Mouse (Mus musculus) embryonic facial prominence, embryonic 10.5 days (tissue): ENCODE measurements around the gene Olfm1. TPM values are rescaled to one million over a fixed set of nuclear protein-coding genes. Genes with fewer than 3 reads are reported as not detected.
A peak's percentile ranks its signal among the peaks of the same experiment; 100 is the strongest.

ENCODE experiments used
- DNase-seq: peaks from one replicate; pipeline ENCODE4 v3.0.0-alpha.2; 2017; ENCODE audit warnings: low spot score
- H3K27ac ChIP-seq: fragments of 300-500 bp; sonication (generic); replicated peaks from 2 replicates; pipeline ENCODE4 v1.5.1; 2016; ENCODE audit warnings: mild to moderate bottlenecking
- H3K27me3 ChIP-seq: fragments of 300-500 bp; sonication (generic); replicated peaks from 2 replicates; pipeline ENCODE4 v1.6.1; 2016; ENCODE audit warnings: low read depth, mild to moderate bottlenecking; ENCODE audit not compliant: poor library complexity, severe bottlenecking
- H3K36me3 ChIP-seq: fragments of 300-500 bp; sonication (generic); replicated peaks from 2 replicates; pipeline ENCODE4 v1.6.1; 2016; ENCODE audit warnings: mild to moderate bottlenecking, moderate library complexity
- H3K4me1 ChIP-seq: fragments of 300-500 bp; sonication (generic); 2 replicates; pipeline ENCODE4 v1.6.1; 2016
- H3K4me3 ChIP-seq: fragments of 300-500 bp; sonication (generic); 2 replicates; pipeline ENCODE4 v1.5.1; 2016; ENCODE audit warnings: mild to moderate bottlenecking, moderate library complexity
- H3K9me3 ChIP-seq: fragments of 300-500 bp; sonication (generic); 2 replicates; pipeline ENCODE4 v1.6.1; 2016; ENCODE audit warnings: mild to moderate bottlenecking
- WGBS: fragments of 180-500 bp; shearing (Covaris S2); methylation state at CpG from one replicate; pipeline ENCODE4 v1.1.7; 2016; 5-methylcytosine and 5-hydroxymethylcytosine counted together
- polyA plus RNA-seq: library from polyadenylated mRNA; unstranded; fragments of >200 nt; fragmentation: Nextera tagmentation; extraction: Ambion mirVana; gene quantifications from 2 replicates; pipeline ENCODE4 v1.2.1, GENCODE M21; 2016

Olfm1 gene
- polyA plus RNA-seq, 1 experiment from 2014 or later: 16.8 TPM

DNA sequence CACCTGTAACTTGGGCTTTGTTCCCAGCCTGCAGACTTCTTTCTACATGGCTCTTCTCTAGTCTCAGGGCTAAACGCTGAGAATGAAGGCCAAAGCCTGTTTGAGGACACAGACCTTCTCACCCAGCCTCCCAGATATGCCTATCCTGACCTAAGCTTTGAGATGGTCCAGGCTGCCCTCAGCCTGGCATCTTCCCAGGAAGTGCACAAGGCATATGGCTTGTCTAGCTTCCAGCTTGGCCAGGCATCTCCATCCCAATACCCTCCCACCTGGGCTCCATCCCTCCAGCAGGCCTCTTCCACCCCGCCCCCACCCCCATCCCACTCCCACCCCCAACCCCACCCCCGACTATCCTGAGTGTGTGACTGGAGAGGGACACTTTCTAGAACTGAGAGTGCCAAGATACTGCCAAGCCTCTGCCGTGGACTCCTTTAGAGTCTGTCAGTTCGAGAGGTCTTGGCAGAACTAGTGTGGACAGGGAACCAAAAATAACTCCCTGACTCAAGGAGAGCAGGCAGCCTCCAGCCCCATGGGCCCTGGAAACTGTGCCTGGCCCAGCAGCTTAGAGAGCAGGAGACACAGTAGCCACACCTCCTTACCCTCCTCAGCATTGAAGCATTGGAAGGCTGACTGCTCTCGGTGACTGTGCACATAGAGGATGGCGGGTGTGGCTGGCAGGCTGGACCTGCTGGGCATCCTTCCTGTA lies 26.0 kb downstream of the Olfm1 start:
- no peaks in the 10 kb centered on the region for H3K27me3 ChIP-seq
- no peak overlapping the region for H3K27ac ChIP-seq
- no peaks in the 10 kb centered on the region for H3K9me3 ChIP-seq
- H3K36me3 ChIP-seq: peaks cover 25% of the 10 kb centered on the region
- no peak for DNase-seq
- H3K4me3 ChIP-seq: no peak overlapping the region
- WGBS: 70% methylated on average over 7 of the region's 7 CpGs
- H3K4me1 ChIP-seq: peaks cover 13% of the 10 kb centered on the region

DNA sequence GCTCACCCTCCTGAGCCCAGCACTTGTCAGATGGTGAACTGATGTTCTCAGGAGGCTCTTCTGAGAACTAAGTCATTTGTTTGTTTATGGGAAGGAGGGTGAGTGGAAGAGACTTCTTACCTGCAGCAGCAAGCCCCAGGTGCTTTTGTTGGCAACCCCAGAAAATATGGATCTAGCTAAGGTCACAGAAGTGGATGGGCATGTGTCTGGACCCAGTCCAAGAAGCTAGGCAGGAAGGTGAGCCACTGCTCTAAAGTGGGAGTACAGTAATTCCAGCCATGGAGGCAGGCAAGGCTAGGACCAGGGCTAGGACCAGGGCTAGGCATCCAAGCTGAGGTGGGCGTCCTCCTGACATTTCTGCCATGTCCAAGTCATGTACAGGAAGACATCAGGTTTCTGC lies 26.8 kb downstream of the Olfm1 start:
- Histone ChIP-seq H3K4me3 (no peak overlapping the region), H3K4me1 (peaks cover 13% of the 10 kb centered on the region), H3K36me3 (peaks cover 21% of the 10 kb centered on the region), H3K27ac (no peak overlapping the region), H3K27me3 (no peaks in the 10 kb centered on the region), H3K9me3 (no peaks in the 10 kb centered on the region)
- DNase-seq: no peak
- 89% methylated on average over 1 of the region's 1 CpGs for WGBS

DNA sequence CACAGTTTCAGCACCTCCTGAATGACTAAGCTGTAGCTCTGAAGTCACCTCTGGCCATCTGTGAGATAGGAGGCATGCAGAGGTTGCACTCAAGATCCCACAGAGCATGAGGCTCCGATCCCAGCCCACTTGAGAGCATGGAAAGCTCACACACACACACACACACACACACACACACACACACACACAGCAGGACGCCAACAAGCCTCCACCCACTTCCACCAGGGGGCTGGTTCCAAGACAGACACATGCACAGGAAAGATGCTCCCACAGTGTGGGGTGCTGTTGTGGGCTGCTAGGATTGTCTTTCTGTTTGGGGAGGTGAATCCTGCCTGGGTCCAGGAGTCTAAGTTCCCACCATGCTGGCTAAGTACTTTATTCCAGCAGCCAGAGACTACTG lies 29.0 kb downstream of the Olfm1 start:
- H3K4me1 ChIP-seq: peaks cover 26% of the 10 kb centered on the region
- H3K36me3 ChIP-seq: peaks cover 4% of the 10 kb centered on the region; the same call in 1 of the 2 replicates
- DNase-seq: no peak
- no peak overlapping the region for H3K27ac ChIP-seq
- no peak overlapping the region for H3K4me3 ChIP-seq
- 83% methylated on average over 2 of the region's 2 CpGs for WGBS
- H3K9me3 ChIP-seq: no peaks in the 10 kb centered on the region
- H3K27me3 ChIP-seq: no peaks in the 10 kb centered on the region

DNA sequence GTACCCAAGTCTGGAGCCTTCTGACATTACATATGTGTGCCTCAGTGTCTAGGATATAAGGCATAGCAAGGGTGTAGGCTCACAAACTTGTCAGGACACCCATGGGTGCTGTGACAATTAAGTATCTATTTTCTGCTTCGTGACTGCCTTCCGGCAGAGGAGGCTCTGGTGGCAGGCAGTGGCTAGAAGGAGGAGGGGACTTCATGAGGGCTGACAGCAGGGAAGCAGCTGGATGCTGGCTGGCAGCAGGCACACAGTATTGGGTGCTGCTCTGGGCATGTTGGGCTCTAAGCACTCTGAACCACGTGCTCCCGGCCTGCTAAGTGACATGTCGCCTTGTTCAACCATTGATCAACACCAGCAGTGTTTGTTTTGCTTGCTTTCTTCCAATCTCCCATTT lies 32.0 kb downstream of the Olfm1 start:
- Histone ChIP-seq H3K27me3 (no peaks in the 10 kb centered on the region), H3K4me1 (peaks cover 40% of the 10 kb centered on the region), H3K27ac (no peak overlapping the region), H3K4me3 (no peak overlapping the region), H3K36me3 (peaks cover 15% of the 10 kb centered on the region), H3K9me3 (no peaks in the 10 kb centered on the region)
- 82% methylated on average over 5 of the region's 5 CpGs for WGBS
- no peak for DNase-seq

DNA sequence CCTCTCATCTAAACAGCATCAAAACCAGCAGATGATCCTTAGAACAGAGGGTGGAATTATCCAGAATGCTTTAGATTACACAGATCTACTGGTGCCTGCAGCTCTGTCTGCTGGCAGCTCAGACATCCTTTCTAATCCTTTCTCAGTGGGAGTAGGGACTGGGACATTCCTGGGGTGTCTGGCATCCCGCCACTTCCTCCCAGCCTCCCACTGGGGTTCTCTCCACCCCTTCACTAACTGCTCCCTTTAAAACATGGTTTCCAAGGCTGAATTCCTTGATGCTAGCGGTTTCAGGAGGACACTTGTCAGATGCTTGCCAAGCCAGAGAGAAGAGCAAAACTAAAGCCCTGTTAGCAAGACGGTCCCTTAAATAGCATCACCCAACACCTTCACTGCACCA lies 33.1 kb downstream of the Olfm1 start:
- no peak for DNase-seq
- H3K27me3 ChIP-seq: no peaks in the 10 kb centered on the region
- WGBS: 63% methylated on average over 3 of the region's 3 CpGs
- H3K4me3 ChIP-seq: no peak overlapping the region
- H3K36me3 ChIP-seq: peaks cover 25% of the 10 kb centered on the region
- H3K27ac ChIP-seq: no peak overlapping the region
- H3K4me1 ChIP-seq: peaks cover 40% of the 10 kb centered on the region
- no peaks in the 10 kb centered on the region for H3K9me3 ChIP-seq

DNA sequence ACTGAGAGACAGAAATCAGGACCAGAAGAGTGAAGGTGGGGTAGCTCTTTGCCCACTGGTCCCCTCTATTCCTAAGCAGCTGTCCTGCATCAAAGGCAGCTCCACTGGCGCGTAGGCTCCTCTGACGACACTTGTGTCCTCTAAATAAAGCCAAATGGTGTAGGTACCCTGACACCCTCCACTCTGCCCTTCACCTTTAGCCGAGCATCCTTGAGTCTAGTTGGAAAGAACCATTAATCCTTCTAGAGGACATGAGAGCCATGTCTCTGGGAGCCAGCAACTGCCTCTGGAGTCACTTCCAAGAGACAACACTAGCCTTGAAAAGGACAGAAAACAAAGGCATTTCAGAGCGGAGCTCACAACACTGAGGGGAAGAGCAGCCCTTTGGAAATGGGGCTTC lies 34.2 kb downstream of the Olfm1 start:
- H3K27me3 ChIP-seq: no peaks in the 10 kb centered on the region
- H3K27ac ChIP-seq: no peak overlapping the region
- H3K36me3 ChIP-seq: peaks cover 26% of the 10 kb centered on the region
- no peaks in the 10 kb centered on the region for H3K9me3 ChIP-seq
- H3K4me1 ChIP-seq: peaks cover 34% of the 10 kb centered on the region
- 66% methylated on average over 5 of the region's 5 CpGs for WGBS
- no peak overlapping the region for H3K4me3 ChIP-seq
- DNase-seq: no peak

DNA sequence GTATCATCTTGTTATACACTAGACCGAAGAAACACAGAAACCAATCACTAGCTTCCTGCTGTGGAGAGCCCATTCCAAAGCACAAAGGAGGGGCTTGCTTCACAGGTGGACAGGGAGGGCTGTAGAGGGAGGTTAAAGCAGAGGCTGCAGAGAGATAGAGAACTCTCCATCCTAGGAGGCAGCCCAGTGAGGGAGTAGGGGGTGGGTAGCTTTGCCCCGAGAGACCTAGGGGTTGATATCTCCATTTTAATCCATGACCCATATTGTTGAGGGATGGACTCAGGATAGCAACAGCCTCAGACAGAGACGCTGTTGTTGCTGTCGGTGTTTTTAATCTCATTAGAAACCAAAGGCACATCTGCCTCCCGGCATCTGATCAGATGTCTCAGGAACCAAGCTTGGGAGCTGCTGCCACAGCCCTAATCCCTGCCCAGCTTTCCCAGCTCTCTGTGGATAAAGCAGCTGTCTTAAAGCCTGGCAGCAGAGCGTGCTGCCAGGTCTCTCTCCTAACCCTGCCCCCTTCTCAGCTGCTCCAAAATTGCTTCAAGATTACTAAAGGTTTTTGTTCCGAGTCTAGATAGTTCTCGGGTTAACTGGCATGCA lies 34.9 kb downstream of the Olfm1 start:
- H3K4me3 ChIP-seq: no peak overlapping the region
- H3K36me3 ChIP-seq: peaks cover 23% of the 10 kb centered on the region
- DNase-seq: no peak
- WGBS: 26% methylated on average over 8 of the region's 8 CpGs
- no peak overlapping the region for H3K27ac ChIP-seq
- peaks cover 27% of the 10 kb centered on the region for H3K4me1 ChIP-seq
- H3K27me3 ChIP-seq: no peaks in the 10 kb centered on the region
- no peaks in the 10 kb centered on the region for H3K9me3 ChIP-seq

DNA sequence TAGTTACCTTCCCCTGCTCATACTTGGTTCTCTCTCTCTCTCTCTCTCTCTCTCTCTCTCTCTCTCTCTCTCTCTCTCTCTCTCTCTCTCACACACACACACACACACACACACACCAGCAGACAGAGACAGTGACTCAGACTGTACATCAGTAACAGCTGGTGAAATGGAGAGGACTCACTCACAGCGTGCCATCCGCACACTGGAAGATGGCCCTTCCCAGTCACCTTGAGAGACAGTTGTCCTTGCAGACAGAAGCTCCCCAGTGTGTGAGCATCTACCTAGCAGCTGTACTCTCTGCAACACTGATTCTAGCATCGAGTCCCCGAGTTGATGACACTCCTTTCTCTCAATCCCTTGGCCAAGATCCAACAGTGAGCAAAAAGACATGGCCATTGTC lies 35.6 kb downstream of the Olfm1 start:
- DNase-seq: no peak
- H3K36me3 ChIP-seq: peaks cover 22% of the 10 kb centered on the region
- peak overlapping the region; percentile 19; the same call in 1 of the 2 replicates for H3K27ac ChIP-seq

DNA sequence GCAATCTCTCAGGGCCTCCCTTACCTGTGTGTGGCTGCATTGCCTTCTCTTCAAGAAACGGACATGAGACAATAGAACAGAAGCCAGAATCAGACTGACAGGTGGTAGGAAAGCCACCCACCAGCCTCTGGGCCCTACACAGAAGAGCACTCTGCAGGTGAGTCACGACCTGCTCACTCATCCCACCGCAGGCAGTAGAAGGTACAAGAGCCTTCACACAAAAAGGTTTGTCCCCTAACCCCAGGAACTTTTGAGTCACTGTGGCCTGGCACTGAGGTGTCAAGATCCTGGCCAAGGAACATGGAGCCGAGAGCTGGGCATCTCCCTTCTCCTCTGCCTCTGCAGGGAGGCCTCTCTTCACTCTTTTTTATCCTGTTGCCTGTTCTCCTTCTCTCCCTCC lies 42.3 kb downstream of the Olfm1 start:
- H3K4me1 ChIP-seq: no peaks in the 10 kb centered on the region
- WGBS: 74% methylated on average over 4 of the region's 4 CpGs
- H3K27ac ChIP-seq: no peak overlapping the region
- no peaks in the 10 kb centered on the region for H3K27me3 ChIP-seq
- no peak for DNase-seq
- no peak overlapping the region for H3K4me3 ChIP-seq
- no peaks in the 10 kb centered on the region for H3K9me3 ChIP-seq
- peaks cover 8% of the 10 kb centered on the region for H3K36me3 ChIP-seq

More for the DNA sequence above, 35.6 kb downstream of the Olfm1 start:
- H3K27me3 ChIP-seq: no peaks in the 10 kb centered on the region
- H3K4me3 ChIP-seq: no peak overlapping the region
- H3K4me1 ChIP-seq: peaks cover 27% of the 10 kb centered on the region
- H3K9me3 ChIP-seq: no peaks in the 10 kb centered on the region
- WGBS: 91% methylated on average over 4 of the region's 4 CpGs

DNA sequence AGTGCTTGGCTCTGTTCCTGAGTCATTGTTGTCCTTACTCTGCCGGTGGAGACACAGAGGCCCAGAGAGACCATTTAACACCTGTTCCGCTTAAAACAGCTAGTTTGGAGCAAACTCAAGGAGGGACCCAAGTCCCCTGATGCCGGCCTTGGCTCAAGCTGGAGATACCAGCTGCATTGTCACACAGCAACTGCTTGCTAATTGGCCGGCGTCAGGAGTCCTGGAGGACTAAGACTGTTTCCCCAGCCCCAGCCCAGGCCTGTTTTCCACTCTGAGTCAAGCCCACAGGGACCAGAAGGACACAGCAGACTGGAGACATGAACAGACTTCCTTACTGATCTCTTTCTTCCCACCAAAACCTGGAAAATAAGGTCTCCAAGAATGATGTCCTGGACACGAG lies 43.7 kb downstream of the Olfm1 start:
- 83% methylated on average over 6 of the region's 6 CpGs for WGBS
- H3K27ac ChIP-seq: no peak overlapping the region
- H3K27me3 ChIP-seq: no peaks in the 10 kb centered on the region
- no peaks in the 10 kb centered on the region for H3K9me3 ChIP-seq
- no peaks in the 10 kb centered on the region for H3K4me1 ChIP-seq
- no peaks in the 10 kb centered on the region for H3K36me3 ChIP-seq
- H3K4me3 ChIP-seq: no peak overlapping the region
- DNase-seq: no peak

DNA sequence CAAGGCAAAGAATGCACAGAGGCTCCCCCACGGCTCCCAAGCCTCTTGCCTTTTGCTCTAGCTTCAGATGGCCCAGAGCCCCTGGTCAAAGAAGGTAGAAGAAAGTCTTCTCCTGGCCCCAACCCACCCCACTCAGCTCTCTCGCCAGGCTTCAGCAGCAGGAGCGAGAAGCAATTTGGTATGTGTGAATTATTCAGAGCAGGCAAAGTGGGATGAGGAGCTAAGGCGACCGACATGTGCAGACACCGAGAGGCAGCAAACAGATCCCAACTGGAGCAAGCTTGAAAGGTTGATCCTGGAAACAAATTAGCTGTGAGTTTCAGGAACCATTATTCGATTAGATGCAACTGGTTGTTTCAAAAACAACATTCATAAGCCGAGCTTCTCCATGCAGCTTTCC lies 46.8 kb downstream of the Olfm1 start:
- Histone ChIP-seq H3K4me3 (no peak overlapping the region), H3K9me3 (no peaks in the 10 kb centered on the region), H3K27ac (no peak overlapping the region), H3K4me1 (peaks cover 7% of the 10 kb centered on the region; the same call in 1 of the 2 replicates), H3K36me3 (no peaks in the 10 kb centered on the region), H3K27me3 (no peaks in the 10 kb centered on the region)
- DNase-seq: no peak
- WGBS: 78% methylated on average over 8 of the region's 8 CpGs

DNA sequence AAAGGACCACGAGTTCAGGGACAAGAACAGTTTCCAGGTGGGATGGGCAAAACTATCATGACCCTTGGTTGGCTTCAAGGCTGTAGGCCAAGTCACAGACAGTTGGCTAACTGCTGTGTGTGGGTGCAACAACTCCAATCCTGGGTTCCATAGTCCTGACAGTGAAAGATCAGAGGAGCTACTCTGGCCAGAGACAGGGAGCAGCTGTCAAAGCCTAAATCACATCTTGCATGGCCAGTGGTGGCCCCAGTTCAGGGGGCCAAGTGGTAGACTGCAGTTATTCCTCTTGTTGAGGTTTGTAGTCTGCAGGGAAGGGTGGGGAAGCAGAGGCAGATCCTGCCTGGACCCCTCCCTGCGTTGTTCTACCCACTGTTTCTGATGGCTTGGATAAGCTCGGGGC lies 48.1 kb downstream of the Olfm1 start:
- DNase-seq: no peak
- no peaks in the 10 kb centered on the region for H3K27me3 ChIP-seq
- no peak overlapping the region for H3K27ac ChIP-seq
- H3K4me3 ChIP-seq: no peak overlapping the region
- no peaks in the 10 kb centered on the region for H3K36me3 ChIP-seq
- peaks cover 12% of the 10 kb centered on the region; the same call in 1 of the 2 replicates for H3K4me1 ChIP-seq
- H3K9me3 ChIP-seq: no peaks in the 10 kb centered on the region
- 79% methylated on average over 3 of the region's 3 CpGs for WGBS

DNA sequence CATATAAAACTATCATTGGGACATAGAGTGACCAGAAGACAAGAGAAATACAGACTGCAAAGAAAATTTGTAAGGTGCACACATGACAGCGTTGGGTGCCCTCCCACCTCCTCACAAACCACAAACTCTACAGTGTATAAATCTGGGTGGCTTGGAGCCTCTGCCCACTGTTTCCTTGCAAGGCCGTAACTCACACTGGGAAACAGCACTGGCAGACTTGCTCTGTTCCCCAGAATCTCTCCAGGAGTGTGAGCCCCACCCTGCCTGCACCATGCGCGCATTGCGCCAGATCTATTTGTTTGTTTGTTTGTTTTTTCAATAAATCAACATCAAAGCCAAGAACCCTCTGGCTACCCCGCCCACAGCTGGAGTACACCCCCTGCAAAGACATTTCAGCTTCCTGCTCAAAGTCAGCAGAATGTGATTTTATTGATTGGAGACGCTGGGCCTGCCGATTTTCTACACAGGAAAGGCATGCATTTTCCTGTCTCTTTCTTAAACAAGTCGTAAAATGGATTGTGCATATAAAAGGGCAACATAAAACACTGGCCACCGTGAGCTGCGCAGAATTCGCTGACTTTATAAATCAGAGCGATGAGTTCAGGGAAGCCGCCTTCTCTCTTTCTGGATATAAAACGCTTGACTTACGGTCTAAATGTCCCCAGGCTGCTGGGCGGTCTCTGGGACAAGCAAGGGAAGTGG lies 48.9 kb downstream of the Olfm1 start:
- H3K27ac ChIP-seq: no peak overlapping the region
- WGBS: 80% methylated on average over 17 of the region's 17 CpGs
- no peak for DNase-seq
- H3K4me3 ChIP-seq: no peak overlapping the region
- peaks cover 12% of the 10 kb centered on the region; the same call in 1 of the 2 replicates for H3K4me1 ChIP-seq
- H3K36me3 ChIP-seq: no peaks in the 10 kb centered on the region
- H3K27me3 ChIP-seq: no peaks in the 10 kb centered on the region
- H3K9me3 ChIP-seq: no peaks in the 10 kb centered on the region
